Mouse (Mus musculus) liver, postnatal 0 days (tissue): ENCODE data around the gene Pgk1. TPM values are rescaled to one million over a fixed set of nuclear protein-coding genes. Genes with fewer than 3 reads are reported as not detected.
A peak's percentile ranks its signal among the peaks of the same experiment; 100 is the strongest.
"Not testable (repeated sequence)": the region's sequence is repeated elsewhere in the genome, so short reads cannot be mapped to it uniquely, and the experiment has no call there.

ENCODE experiments used
- ATAC-seq: fragments of 200-750 bp; cut with Nextera tagmentation; 2 replicates; pipeline ENCODE4 v1.8.0; 2017; ENCODE audit warnings: mild to moderate bottlenecking, moderate library complexity
- DNase-seq: peaks from one replicate; pipeline ENCODE4 v3.0.0-alpha.2; 2016
- H3K27ac ChIP-seq: fragments of 300-500 bp; sonication (generic); 2 replicates; pipeline ENCODE4 v1.5.1; 2014; ENCODE audit warnings: antibody characterized with exemption, moderate library complexity, mild to moderate bottlenecking, low read depth
- H3K27me3 ChIP-seq: fragments of 300-500 bp; sonication (generic); 2 replicates; pipeline ENCODE4 v1.6.1; 2014; ENCODE audit warnings: low read length, control low read depth, mixed read lengths; ENCODE audit not compliant: insufficient read depth
- H3K36me3 ChIP-seq: fragments of 300-500 bp; sonication (generic); replicated peaks from 2 replicates; pipeline ENCODE4 v1.6.1; 2014; ENCODE audit warnings: mild to moderate bottlenecking, control low read depth, low read length, moderate library complexity, mixed read lengths; ENCODE audit not compliant: insufficient read depth
- H3K4me1 ChIP-seq: fragments of 300-500 bp; sonication (generic); 2 replicates; pipeline ENCODE4 v1.6.1; 2014; ENCODE audit warnings: antibody characterized with exemption, mild to moderate bottlenecking, control low read depth; ENCODE audit not compliant: insufficient read depth
- H3K4me2 ChIP-seq: fragments of 300-500 bp; sonication (generic); 2 replicates; pipeline ENCODE4 v1.6.1; 2014; ENCODE audit warnings: low read depth, mild to moderate bottlenecking, low read length, moderate library complexity, mixed read lengths
- H3K4me3 ChIP-seq: fragments of 300-500 bp; sonication (generic); 2 replicates; pipeline ENCODE4 v1.5.1; 2014; ENCODE audit warnings: low read depth, low read length
- H3K9ac ChIP-seq: fragments of 300-500 bp; sonication (generic); replicated peaks from 2 replicates; pipeline ENCODE4 v1.6.1; 2014; ENCODE audit warnings: mild to moderate bottlenecking, moderate library complexity
- H3K9me3 ChIP-seq: fragments of 300-500 bp; sonication (generic); 2 replicates; pipeline ENCODE4 v1.6.1; 2016; ENCODE audit warnings: mild to moderate bottlenecking, control low read depth, low read length, mixed read lengths
- CTCF ChIP-seq: sonication (generic); IDR thresholded peaks from 2 replicates; pipeline ENCODE4 v1.5.1; 2016; ENCODE audit warnings: antibody characterized with exemption, low read depth
- EP300 ChIP-seq: IDR thresholded peaks from 2 replicates; pipeline ENCODE4 v1.6.1; 2016; ENCODE audit warnings: antibody characterized with exemption, low read depth, mild to moderate bottlenecking
- WGBS: fragments of 180-500 bp; shearing (Covaris S2); extraction: QIAGEN DNeasy Blood & Tissue Kit; methylation state at CpG from one replicate; pipeline ENCODE4 v1.1.7; 2014; ENCODE audit not compliant: insufficient replicate concordance; 5-methylcytosine and 5-hydroxymethylcytosine counted together
- polyA plus RNA-seq: library from polyadenylated mRNA; unstranded; fragments of >200 nt; fragmentation: Nextera tagmentation; extraction: Ambion mirVana; gene quantifications from 2 replicates; pipeline ENCODE4 v1.2.1, GENCODE M21; 2015

Gene Pgk1
- polyA plus RNA-seq, 1 experiment from 2014 or later, result 201 TPM

- 68% methylated on average over 9 of the region's 9 CpGs for WGBS
- DNase-seq, result no peak
- TF ChIP-seq EP300 (no peak), CTCF (no peak)
- Histone ChIP-seq H3K27me3 (no peaks in the 10 kb centered on the region), H3K9me3 (no peaks in the 10 kb centered on the region), H3K4me1 (no peaks in the 10 kb centered on the region), H3K4me2 (no peak overlapping the region), H3K4me3 (no peak overlapping the region), H3K27ac (no peak overlapping the region), H3K36me3 (no peaks in the 10 kb centered on the region), H3K9ac (no peak overlapping the region)
- no peak for ATAC-seq
Measured at GRCm38 (mm10) chrX:106176331-106176730, 10.6 kb upstream of the Pgk1 start.

GRCm38 (mm10) chrX:106184279-106184678 is 2.6 kb upstream of the Pgk1 start:
- TF ChIP-seq EP300 (no peak), CTCF (no peak)
- Histone ChIP-seq H3K4me3 (no peak overlapping the region), H3K36me3 (no peaks in the 10 kb centered on the region), H3K27me3 (no peaks in the 10 kb centered on the region), H3K9ac (no peak overlapping the region), H3K4me1 (peaks cover 8% of the 10 kb centered on the region), H3K9me3 (no peaks in the 10 kb centered on the region), H3K4me2 (no peak overlapping the region), H3K27ac (no peak overlapping the region)
- 40% methylated on average over 4 of the region's 4 CpGs for WGBS
- DNase-seq, result peak; percentile 45
- ATAC-seq, result no peak

GRCm38 (mm10) chrX:106185706-106186105 is 1.2 kb upstream of the Pgk1 start:
- Histone ChIP-seq H3K4me1 (peaks cover 8% of the 10 kb centered on the region), H3K36me3 (no peaks in the 10 kb centered on the region), H3K27me3 (no peaks in the 10 kb centered on the region), H3K4me2 (0 out of 2 replicates have a peak overlapping the region, but pooled peaks have one; percentile 72), H3K4me3 (no peak overlapping the region), H3K9ac (no peak overlapping the region), H3K27ac (peak overlapping the region; percentile 66), H3K9me3 (no peaks in the 10 kb centered on the region)
- 48% methylated on average over 5 of the region's 5 CpGs for WGBS
- TF ChIP-seq CTCF (no peak), EP300 (no peak)
- no peak for DNase-seq
- no peak for ATAC-seq

GRCm38 (mm10) chrX:106187737-106188136 is 837 bp downstream of the Pgk1 start:
- H3K27me3 ChIP-seq, result no peaks in the 10 kb centered on the region
- peak overlapping the region; percentile 56 for H3K27ac ChIP-seq
- TF ChIP-seq CTCF (no peak), EP300 (no peak)
- peak; percentile 68 for DNase-seq
- peak overlapping the region; percentile 77 for H3K4me2 ChIP-seq
- H3K36me3 ChIP-seq, result peaks cover 6% of the 10 kb centered on the region; the same call in 1 of the 2 replicates
- H3K9ac ChIP-seq, result peak overlapping the region; percentile 64
- 15% methylated on average over 12 of the region's 12 CpGs for WGBS
- peak overlapping the region; percentile 47 for H3K4me3 ChIP-seq
- no peaks in the 10 kb centered on the region for H3K9me3 ChIP-seq
- ATAC-seq, result peak; percentile 31
- peaks cover 8% of the 10 kb centered on the region for H3K4me1 ChIP-seq

- Histone ChIP-seq H3K36me3 (peaks cover 12% of the 10 kb centered on the region), H3K9ac (peak overlapping the region; percentile 41; the same call in 1 of the 2 replicates), H3K4me1 (peaks cover 8% of the 10 kb centered on the region), H3K27me3 (no peaks in the 10 kb centered on the region), H3K27ac (peak overlapping the region; percentile 55; the same call in 1 of the 2 replicates), H3K4me3 (peak overlapping the region; percentile 47), H3K9me3 (no peaks in the 10 kb centered on the region), H3K4me2 (peak overlapping the region; percentile 77)
- no peak for TF ChIP-seq EP300
- no peak for TF ChIP-seq CTCF
- ATAC-seq (no peak), DNase-seq (no peak)
- WGBS, result 36% methylated on average over 5 of the region's 5 CpGs
Measured at GRCm38 (mm10) chrX:106189356-106189755, 2.5 kb downstream of the Pgk1 start.

GRCm38 (mm10) chrX:106190091-106190490 is 3.2 kb downstream of the Pgk1 start:
- H3K9me3 ChIP-seq, result no peaks in the 10 kb centered on the region
- peaks cover 12% of the 10 kb centered on the region for H3K36me3 ChIP-seq
- peaks cover 8% of the 10 kb centered on the region for H3K4me1 ChIP-seq
- H3K27me3 ChIP-seq, result no peaks in the 10 kb centered on the region
- ATAC-seq (no peak), DNase-seq (no peak)
- no peak overlapping the region for H3K9ac ChIP-seq
- TF ChIP-seq CTCF (no peak), EP300 (no peak)
- 0 out of 2 replicates have a peak overlapping the region, but pooled peaks have one; percentile 47 for H3K4me3 ChIP-seq
- no peak overlapping the region for H3K27ac ChIP-seq
- peak overlapping the region; percentile 77 for H3K4me2 ChIP-seq
- 38% methylated on average over 4 of the region's 4 CpGs for WGBS

- not testable (repeated sequence) for H3K27ac ChIP-seq, H3K4me1 ChIP-seq, H3K9ac ChIP-seq, ATAC-seq, H3K4me3 ChIP-seq, DNase-seq, H3K4me2 ChIP-seq, H3K9me3 ChIP-seq, H3K27me3 ChIP-seq
- H3K36me3 ChIP-seq, result peaks cover 17% of the 10 kb centered on the region
- 76% methylated on average over 3 of the region's 6 CpGs for WGBS
Measured at GRCm38 (mm10) chrX:106194361-106194760, 7.5 kb downstream of the Pgk1 start.
